Mouse (Mus musculus): Measurements from ENCODE around the gene Gas2l1. TPM values are rescaled to one million over a fixed set of nuclear protein-coding genes. Genes with fewer than 3 reads are reported as not detected.

Gene Gas2l1
- polyA plus RNA-seq, 1 experiment = 69.3 TPM

GRCm38 (mm10) chr11:5101641-5102040, 36.5 kb upstream of the Gas2l1 start:
- no peak for TF ChIP-seq CEBPB (IDR thresholded peaks at IDR 0.05; ENCODE audit: insufficient read depth, poor library complexity, severe bottlenecking)
- no peak for TF ChIP-seq USF1 (IDR thresholded peaks at IDR 0.05; ENCODE audit: low read depth)
- Histone ChIP-seq H3K4me2 (ENCODE audit: low read depth) (no peak overlapping the region), H3ac (ENCODE audit: control insufficient read depth, insufficient read length) (no peak overlapping the region), H3K79me2 (ENCODE audit: control insufficient read depth, insufficient read depth) (peaks cover 22% of the 10 kb centered on the region), H3K36me3 (ENCODE audit: control insufficient read depth, insufficient read depth) (peaks cover 3% of the 10 kb centered on the region), H3K27me3 (ENCODE audit: control insufficient read depth, insufficient read depth, insufficient read length) (no peaks in the 10 kb centered on the region), H3K4me3 (no peak overlapping the region)

DNA sequence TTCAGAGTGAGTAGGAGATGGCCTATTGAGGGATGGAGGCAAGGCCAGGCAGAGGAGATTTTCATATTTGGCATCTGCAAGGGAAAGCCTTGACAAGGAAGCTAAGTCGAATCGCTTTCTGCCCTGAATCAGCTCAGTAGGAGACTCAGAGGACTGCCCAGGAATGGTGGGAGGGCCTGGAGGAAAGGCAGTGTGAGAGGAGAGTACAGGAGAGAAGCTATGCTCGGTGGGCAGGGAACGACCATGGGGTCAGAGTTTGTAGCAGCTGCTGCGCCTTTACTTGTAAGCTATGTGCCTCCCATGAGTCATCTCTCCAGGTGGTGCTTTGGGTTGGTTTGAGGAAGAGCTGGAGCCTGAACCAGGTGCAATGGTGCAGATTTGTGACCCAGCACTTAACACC, 35.7 kb upstream of the Gas2l1 start:
- H3K4me2 ChIP-seq (ENCODE audit: low read depth) = peak overlapping the region; percentile 75
- TF ChIP-seq POLR2A (IDR thresholded peaks at IDR 0.05; ENCODE audit: insufficient read length, low read depth) = no peak
- TF ChIP-seq MAX (IDR thresholded peaks at IDR 0.05; ENCODE audit: low read depth) = no peak
- no peak for TF ChIP-seq REST (IDR thresholded peaks at IDR 0.05; ENCODE audit: insufficient read depth, insufficient read length)
- no peak for TF ChIP-seq TCF12 (IDR thresholded peaks at IDR 0.05; ENCODE audit: insufficient read depth, poor library complexity, severe bottlenecking)
- peak in 2 of 3 experiments; percentile 9 to 35 for TF ChIP-seq MYOD1 (IDR thresholded peaks at IDR 0.05; ENCODE audit: control insufficient read depth in 1 of 3, insufficient read length in 2 of 3, low read depth in 2 of 3)
- peaks cover 3% of the 10 kb centered on the region for H3K36me3 ChIP-seq (ENCODE audit: control insufficient read depth, insufficient read depth)
- H3K27me3 ChIP-seq (ENCODE audit: control insufficient read depth, insufficient read depth, insufficient read length) = no peaks in the 10 kb centered on the region
- no peak overlapping the region for H3ac ChIP-seq (ENCODE audit: control insufficient read depth, insufficient read length)
- H3K4me3 ChIP-seq = peak overlapping the region; percentile 98
- H3K79me2 ChIP-seq (ENCODE audit: control insufficient read depth, insufficient read depth) = peaks cover 30% of the 10 kb centered on the region

GRCm38 (mm10) chr11:5100283-5100682, 35.2 kb upstream of the Gas2l1 start:
- TF ChIP-seq E2F4 (IDR thresholded peaks at IDR 0.05; ENCODE audit: insufficient read depth) (no peak), MAX (IDR thresholded peaks at IDR 0.05; ENCODE audit: low read depth) (no peak), POLR2A (IDR thresholded peaks at IDR 0.05; ENCODE audit: insufficient read length, low read depth) (no peak), MYOD1 (IDR thresholded peaks at IDR 0.05; ENCODE audit: control insufficient read depth in 1 of 3, insufficient read length in 2 of 3, low read depth in 2 of 3) (no peak), TCF3 (IDR thresholded peaks at IDR 0.05; ENCODE audit: insufficient read length, low read depth) (no peak), MYOG (IDR thresholded peaks at IDR 0.05; ENCODE audit: control insufficient read depth in 1 of 3, insufficient read depth in 1 of 3, insufficient read length in 2 of 3, low read depth in 2 of 3) (no peak), POLR2AphosphoS2 (IDR thresholded peaks at IDR 0.05; ENCODE audit: insufficient read length, low read depth) (no peak), CEBPB (IDR thresholded peaks at IDR 0.05; ENCODE audit: insufficient read depth, poor library complexity, severe bottlenecking) (no peak), SRF (IDR thresholded peaks at IDR 0.05; ENCODE audit: control insufficient read depth, insufficient read length, low read depth) (no peak), TCF12 (IDR thresholded peaks at IDR 0.05; ENCODE audit: insufficient read depth, poor library complexity, severe bottlenecking) (no peak), USF1 (IDR thresholded peaks at IDR 0.05; ENCODE audit: low read depth) (no peak), REST (IDR thresholded peaks at IDR 0.05; ENCODE audit: insufficient read depth, insufficient read length) (no peak)
- H3K27me3 ChIP-seq (ENCODE audit: control insufficient read depth, insufficient read depth, insufficient read length) = no peaks in the 10 kb centered on the region

GRCm38 (mm10) chr11:5099576-5100183, 34.6 kb upstream of the Gas2l1 start:
- H3K4me2 ChIP-seq (ENCODE audit: low read depth) = peak overlapping the region; percentile 75
- TF ChIP-seq SRF (IDR thresholded peaks at IDR 0.05; ENCODE audit: control insufficient read depth, insufficient read length, low read depth) = no peak
- no peak for TF ChIP-seq USF1 (IDR thresholded peaks at IDR 0.05; ENCODE audit: low read depth)
- no peak for TF ChIP-seq CEBPB (IDR thresholded peaks at IDR 0.05; ENCODE audit: insufficient read depth, poor library complexity, severe bottlenecking)
- TF ChIP-seq TCF12 (IDR thresholded peaks at IDR 0.05; ENCODE audit: insufficient read depth, poor library complexity, severe bottlenecking) = no peak
- no peak for TF ChIP-seq MYOD1 (IDR thresholded peaks at IDR 0.05; ENCODE audit: control insufficient read depth in 1 of 3, insufficient read length in 2 of 3, low read depth in 2 of 3)
- TF ChIP-seq TCF3 (IDR thresholded peaks at IDR 0.05; ENCODE audit: insufficient read length, low read depth) = no peak
- TF ChIP-seq REST (IDR thresholded peaks at IDR 0.05; ENCODE audit: insufficient read depth, insufficient read length) = no peak
- TF ChIP-seq POLR2AphosphoS2 (IDR thresholded peaks at IDR 0.05; ENCODE audit: insufficient read length, low read depth) = peak; percentile 94
- TF ChIP-seq POLR2A (IDR thresholded peaks at IDR 0.05; ENCODE audit: insufficient read length, low read depth) = peak; percentile 85
- TF ChIP-seq MAX (IDR thresholded peaks at IDR 0.05; ENCODE audit: low read depth) = no peak
- TF ChIP-seq E2F4 (IDR thresholded peaks at IDR 0.05; ENCODE audit: insufficient read depth) = no peak
- no peak for TF ChIP-seq MYOG (IDR thresholded peaks at IDR 0.05; ENCODE audit: control insufficient read depth in 1 of 3, insufficient read depth in 1 of 3, insufficient read length in 2 of 3, low read depth in 2 of 3)
- peak overlapping the region; percentile 98 for H3K4me3 ChIP-seq
- H3K36me3 ChIP-seq (ENCODE audit: control insufficient read depth, insufficient read depth) = peaks cover 3% of the 10 kb centered on the region
- H3K27me3 ChIP-seq (ENCODE audit: control insufficient read depth, insufficient read depth, insufficient read length) = no peaks in the 10 kb centered on the region
- H3K79me2 ChIP-seq (ENCODE audit: control insufficient read depth, insufficient read depth) = peaks cover 41% of the 10 kb centered on the region
- H3ac ChIP-seq (ENCODE audit: control insufficient read depth, insufficient read length) = peak overlapping the region; percentile 65

More at GRCm38 (mm10) chr11:5100283-5100682, 35.2 kb upstream of the Gas2l1 start:
- Histone ChIP-seq H3K36me3 (ENCODE audit: control insufficient read depth, insufficient read depth) (peaks cover 3% of the 10 kb centered on the region), H3K4me2 (ENCODE audit: low read depth) (peak overlapping the region; percentile 75), H3K4me3 (peak overlapping the region; percentile 98), H3K79me2 (ENCODE audit: control insufficient read depth, insufficient read depth) (peaks cover 35% of the 10 kb centered on the region), H3ac (ENCODE audit: control insufficient read depth, insufficient read length) (peak overlapping the region; percentile 65)

All from myocyte (in vitro differentiated cells).